Comparison of ENCODE assay signal across 17 mouse cellular contexts in genomic region chr17:85096396-85096795, GRCm38 (mm10).
"Had no signal": no experiment of that assay in that cellular context is flagged by ENCODE, and none has a peak within 500 bp of the region (broad histone marks: within the 10 kb centered on the region; RNA-seq: fewer than 3 reads in every experiment).

No protein-coding gene starts in this region.

- H3K27me3 ChIP-seq: liver, embryonic 13.5 days; liver, embryonic 15.5 days; midbrain, embryonic 12.5 days; neural tube, embryonic 13.5 days; neural tube, embryonic 15.5 days had no signal

- H3K4me3 ChIP-seq: liver, embryonic 13.5 days; liver, embryonic 15.5 days; midbrain, embryonic 10.5 days; midbrain, embryonic 12.5 days; myocyte; neural tube, embryonic 13.5 days; neural tube, embryonic 15.5 days had no signal

- H3K27ac ChIP-seq: liver, embryonic 13.5 days; liver, embryonic 15.5 days; midbrain, embryonic 10.5 days; midbrain, embryonic 12.5 days; neural tube, embryonic 13.5 days; neural tube, embryonic 15.5 days had no signal

- DNase-seq: liver, embryonic 13.5 days; liver, postnatal 0 days; lung, embryonic 14.5 days; lung, postnatal 10 days; lung, postnatal 4 days; midbrain, embryonic 14.5 days; retina, postnatal 1 day; right cerebral cortex, adult 18-20 months; thymus, adult 18-20 months; thymus, postnatal 14 days; thymus, postnatal 36 days had no signal

- H3K9ac ChIP-seq: liver, embryonic 13.5 days; liver, embryonic 15.5 days; liver, postnatal 0 days; lung, embryonic 14.5 days; midbrain, embryonic 12.5 days; neural tube, embryonic 13.5 days; neural tube, embryonic 15.5 days had no signal

- H3K4me2 ChIP-seq: liver, embryonic 13.5 days; liver, embryonic 15.5 days; lung, embryonic 14.5 days; midbrain, embryonic 12.5 days; neural tube, embryonic 13.5 days; neural tube, embryonic 15.5 days had no signal

- H3K9me3 ChIP-seq: liver, embryonic 15.5 days; neural tube, embryonic 15.5 days had no signal
